Mouse (Mus musculus): ENCODE results near the gene Card6. TPM values are rescaled to one million over a fixed set of nuclear protein-coding genes. Genes with fewer than 3 reads are reported as not detected.

Gene Card6
- polyA plus RNA-seq, 1 experiment from 2014 or later, result 0.56 TPM

- Histone ChIP-seq H3K9ac (ENCODE audit: low read depth, low read length) (no peak overlapping the region), H3K36me3 (ENCODE audit: control insufficient read depth, insufficient read depth, low read length) (no peaks in the 10 kb centered on the region), H3K4me3 (ENCODE audit: low read length) (no peak overlapping the region), H3K27ac (ENCODE audit: low read depth, low read length) (no peak overlapping the region), H3K4me1 (ENCODE audit: control insufficient read depth, insufficient read depth, low read depth, low read length) (no peaks in the 10 kb centered on the region), H3K4me2 (ENCODE audit: low read length) (no peak overlapping the region), H3K27me3 (replicated peaks; ENCODE audit: control insufficient read depth, insufficient read depth, low read length) (no peaks in the 10 kb centered on the region), H3K9me3 (ENCODE audit: control insufficient read depth, low read length) (no peaks in the 10 kb centered on the region)
- 62% methylated on average over 15 of the region's 15 CpGs for WGBS
- peak; percentile 92 for ATAC-seq
Observed at GRCm38 (mm10) chr15:5068801-5069518, 39.4 kb downstream of the Card6 start.

GRCm38 (mm10) chr15:5063635-5064034 lies 44.7 kb downstream of the Card6 start, which contains the start of gene C7:
C7 (minus strand) TSS chr15:5063740.
- Histone ChIP-seq H3K4me2 (ENCODE audit: low read length) (no peak within 1 kb of the TSS), H3K27ac (ENCODE audit: low read depth, low read length) (no peak within 1 kb of the TSS), H3K9me3 (ENCODE audit: control insufficient read depth, low read length) (no peaks in the 10 kb centered on the region), H3K4me1 (ENCODE audit: control insufficient read depth, insufficient read depth, low read depth, low read length) (no peaks in the 10 kb centered on the region), H3K4me3 (ENCODE audit: low read length) (no peak within 1 kb of the TSS), H3K27me3 (replicated peaks; ENCODE audit: control insufficient read depth, insufficient read depth, low read length) (no peaks in the 10 kb centered on the region), H3K36me3 (ENCODE audit: control insufficient read depth, insufficient read depth, low read length) (no peaks in the 10 kb centered on the region), H3K9ac (ENCODE audit: low read depth, low read length) (no peak within 1 kb of the TSS)
- no peak for ATAC-seq

Other genes starting within 250 kb of the Card6 start
- gene Mroh2b, start 209.8 kb downstream of the Card6 start, polyA plus RNA-seq (2015; fragmentation: Nextera tagmentation; extraction: Ambion mirVana), result not detected in 2 replicates
- 0.11 and 0.12 TPM in 2 replicates for gene C7, start 44.8 kb downstream of the Card6 start, polyA plus RNA-seq (2015; fragmentation: Nextera tagmentation; extraction: Ambion mirVana)
- 243 and 252 TPM in 2 replicates for gene Rpl37, start 8.1 kb upstream of the Card6 start, polyA plus RNA-seq (2015; fragmentation: Nextera tagmentation; extraction: Ambion mirVana)
- 14.4 and 14.9 TPM in 2 replicates for gene Prkaa1, start 35.3 kb upstream of the Card6 start, polyA plus RNA-seq (2015; fragmentation: Nextera tagmentation; extraction: Ambion mirVana)
- gene Ttc33, start 77.0 kb upstream of the Card6 start, polyA plus RNA-seq (2015; fragmentation: Nextera tagmentation; extraction: Ambion mirVana), result 52.5 and 54.3 TPM in 2 replicates
- gene Ptger4, start 135.6 kb upstream of the Card6 start, polyA plus RNA-seq (2015; fragmentation: Nextera tagmentation; extraction: Ambion mirVana), result 3.4 and 3.9 TPM in 2 replicates

Data from hindbrain, embryonic 16.5 days (tissue).